Mouse (Mus musculus) intestine, embryonic 14.5 days (tissue): ENCODE data around the gene RPS10-NUDT3. TPM values are rescaled to one million over a fixed set of nuclear protein-coding genes. Genes with fewer than 3 reads are reported as not detected.

Source experiments
- ATAC-seq: fragments of 200-750 bp; cut with Nextera tagmentation; replicated peaks from 2 replicates; pipeline ENCODE4 v1.8.0; 2017; ENCODE audit warnings: low read depth, moderate number of reproducible peaks, moderate TSS enrichment, moderate library complexity; ENCODE audit not compliant: low FRiP score, low TSS enrichment
- DNase-seq: peaks from one replicate; pipeline ENCODE4 v3.0.0-alpha.2; 2018; ENCODE audit warnings: low spot score
- H3K27ac ChIP-seq: fragments of 300-500 bp; sonication (generic); 2 replicates; pipeline ENCODE4 v1.5.1; 2014; ENCODE audit warnings: low read depth, mild to moderate bottlenecking, control low read depth
- H3K27me3 ChIP-seq: fragments of 300-500 bp; sonication (generic); replicated peaks from 2 replicates; pipeline ENCODE4 v1.6.1; 2014; ENCODE audit warnings: low read length, control low read depth; ENCODE audit not compliant: control insufficient read depth, insufficient read depth
- H3K36me3 ChIP-seq: fragments of 300-500 bp; sonication (generic); 2 replicates; pipeline ENCODE4 v1.6.1; 2014; ENCODE audit warnings: low read length, control low read depth; ENCODE audit not compliant: control insufficient read depth, insufficient read depth
- H3K4me1 ChIP-seq: fragments of 300-500 bp; sonication (generic); replicated peaks from 2 replicates; pipeline ENCODE4 v1.6.1; 2014; ENCODE audit warnings: low read length, control low read depth, mixed read lengths; ENCODE audit not compliant: control insufficient read depth, insufficient read depth
- H3K4me2 ChIP-seq: fragments of 300-500 bp; sonication (generic); 2 replicates; pipeline ENCODE4 v1.6.1; 2014; ENCODE audit warnings: low read length
- H3K4me3 ChIP-seq: fragments of 300-500 bp; sonication (generic); 2 replicates; pipeline ENCODE4 v1.5.1; 2014; ENCODE audit warnings: low read depth, low read length, control low read depth, mixed read lengths
- H3K9ac ChIP-seq: fragments of 300-500 bp; sonication (generic); 2 replicates; pipeline ENCODE4 v1.6.1; 2014; ENCODE audit warnings: mild to moderate bottlenecking, low read length
- H3K9me3 ChIP-seq: fragments of 300-500 bp; sonication (generic); 2 replicates; pipeline ENCODE4 v1.6.1; 2016; ENCODE audit warnings: low read length, control low read depth; ENCODE audit not compliant: control insufficient read depth
- WGBS: fragments of 180-500 bp; shearing (Covaris S2); extraction: QIAGEN DNeasy Blood & Tissue Kit; methylation state at CpG from one replicate; pipeline ENCODE4 v1.1.7; 2014; 5-methylcytosine and 5-hydroxymethylcytosine counted together
- polyA plus RNA-seq: library from polyadenylated mRNA; unstranded; fragments of >200 nt; fragmentation: Nextera tagmentation; extraction: Ambion mirVana; gene quantifications from 2 replicates; pipeline ENCODE4 v1.2.1, GENCODE M21; 2014

The RPS10-NUDT3 gene
- polyA plus RNA-seq, 1 experiment from 2014 or later, result not detected

- H3K9me3 ChIP-seq, result no peaks in the 10 kb centered on the region
- H3K27me3 ChIP-seq, result no peaks in the 10 kb centered on the region
- H3K4me2 ChIP-seq, result no peak overlapping the region
- H3K27ac ChIP-seq, result no peak overlapping the region
- no peak for DNase-seq
- H3K4me1 ChIP-seq, result no peaks in the 10 kb centered on the region
- 93% methylated on average over 7 of the region's 7 CpGs for WGBS
- H3K9ac ChIP-seq, result no peak overlapping the region
- H3K36me3 ChIP-seq, result peaks cover 55% of the 10 kb centered on the region
- ATAC-seq, result no peak
- no peak overlapping the region for H3K4me3 ChIP-seq
Observed at GRCm38 (mm10) chr17:27592565-27592910, 42.5 kb downstream of the RPS10-NUDT3 start.

GRCm38 (mm10) chr17:27591826-27592564 lies 43.0 kb downstream of the RPS10-NUDT3 start:
- peaks cover 58% of the 10 kb centered on the region for H3K36me3 ChIP-seq
- WGBS, result 88% methylated on average over 12 of the region's 12 CpGs
- H3K9ac ChIP-seq, result no peak overlapping the region
- no peaks in the 10 kb centered on the region for H3K27me3 ChIP-seq
- H3K4me3 ChIP-seq, result no peak overlapping the region
- no peaks in the 10 kb centered on the region for H3K9me3 ChIP-seq
- H3K4me1 ChIP-seq, result no peaks in the 10 kb centered on the region
- H3K4me2 ChIP-seq, result no peak overlapping the region
- no peak for ATAC-seq
- H3K27ac ChIP-seq, result no peak overlapping the region
- DNase-seq, result no peak

- peaks cover 44% of the 10 kb centered on the region for H3K36me3 ChIP-seq
- H3K4me3 ChIP-seq, result no peak overlapping the region
- H3K9me3 ChIP-seq, result no peaks in the 10 kb centered on the region
- H3K9ac ChIP-seq, result no peak overlapping the region
- no peak overlapping the region for H3K27ac ChIP-seq
- WGBS, result 86% methylated on average over 8 of the region's 8 CpGs
- H3K4me2 ChIP-seq, result no peak overlapping the region
- no peaks in the 10 kb centered on the region for H3K27me3 ChIP-seq
- ATAC-seq (no peak), DNase-seq (no peak)
- H3K4me1 ChIP-seq, result no peaks in the 10 kb centered on the region
Observed at GRCm38 (mm10) chr17:27588231-27588630, 46.8 kb downstream of the RPS10-NUDT3 start.

- 82% methylated on average over 12 of the region's 12 CpGs for WGBS
Observed at GRCm38 (mm10) chr17:27587252-27587651, 47.8 kb downstream of the RPS10-NUDT3 start.

GRCm38 (mm10) chr17:27586661-27587060 lies 48.4 kb downstream of the RPS10-NUDT3 start:
- no peak for ATAC-seq
- 63% methylated on average over 9 of the region's 9 CpGs for WGBS

More at GRCm38 (mm10) chr17:27587252-27587651, 47.8 kb downstream of the RPS10-NUDT3 start:
- H3K27ac ChIP-seq, result no peak overlapping the region
- ATAC-seq (no peak), DNase-seq (no peak)
- no peak overlapping the region for H3K9ac ChIP-seq
- no peak overlapping the region for H3K4me2 ChIP-seq
- no peak overlapping the region for H3K4me3 ChIP-seq
- H3K27me3 ChIP-seq, result no peaks in the 10 kb centered on the region
- no peaks in the 10 kb centered on the region for H3K4me1 ChIP-seq
- peaks cover 46% of the 10 kb centered on the region for H3K36me3 ChIP-seq
- H3K9me3 ChIP-seq, result no peaks in the 10 kb centered on the region

GRCm38 (mm10) chr17:27583185-27583894 lies 51.7 kb downstream of the RPS10-NUDT3 start:
- no peak overlapping the region for H3K4me2 ChIP-seq
- DNase-seq (no peak), ATAC-seq (no peak)
- 89% methylated on average over 13 of the region's 13 CpGs for WGBS
- no peak overlapping the region for H3K27ac ChIP-seq
- no peak overlapping the region for H3K9ac ChIP-seq
- H3K27me3 ChIP-seq, result no peaks in the 10 kb centered on the region
- no peaks in the 10 kb centered on the region for H3K4me1 ChIP-seq
- H3K4me3 ChIP-seq, result no peak overlapping the region
- H3K36me3 ChIP-seq, result peaks cover 73% of the 10 kb centered on the region
- no peaks in the 10 kb centered on the region for H3K9me3 ChIP-seq

More at GRCm38 (mm10) chr17:27586661-27587060, 48.4 kb downstream of the RPS10-NUDT3 start:
- H3K9ac ChIP-seq, result no peak overlapping the region
- H3K4me1 ChIP-seq, result no peaks in the 10 kb centered on the region
- DNase-seq, result no peak
- H3K27ac ChIP-seq, result no peak overlapping the region
- H3K4me3 ChIP-seq, result no peak overlapping the region
- H3K27me3 ChIP-seq, result no peaks in the 10 kb centered on the region
- peaks cover 50% of the 10 kb centered on the region for H3K36me3 ChIP-seq
- H3K4me2 ChIP-seq, result no peak overlapping the region
- no peaks in the 10 kb centered on the region for H3K9me3 ChIP-seq

GRCm38 (mm10) chr17:27580392-27581068 lies 54.5 kb downstream of the RPS10-NUDT3 start:
- Histone ChIP-seq H3K36me3 (peaks cover 77% of the 10 kb centered on the region), H3K9ac (no peak overlapping the region), H3K27ac (no peak overlapping the region), H3K9me3 (no peaks in the 10 kb centered on the region), H3K4me1 (no peaks in the 10 kb centered on the region), H3K27me3 (no peaks in the 10 kb centered on the region), H3K4me3 (no peak overlapping the region), H3K4me2 (no peak overlapping the region)
- WGBS, result 84% methylated on average over 20 of the region's 20 CpGs
- ATAC-seq, result no peak
- no peak for DNase-seq

GRCm38 (mm10) chr17:27579816-27580215 lies 55.2 kb downstream of the RPS10-NUDT3 start:
- Histone ChIP-seq H3K36me3 (peaks cover 76% of the 10 kb centered on the region), H3K27me3 (no peaks in the 10 kb centered on the region), H3K9ac (no peak overlapping the region), H3K4me2 (no peak overlapping the region), H3K27ac (no peak overlapping the region), H3K4me3 (no peak overlapping the region), H3K9me3 (no peaks in the 10 kb centered on the region), H3K4me1 (no peaks in the 10 kb centered on the region)
- DNase-seq (no peak), ATAC-seq (no peak)
- 94% methylated on average over 8 of the region's 8 CpGs for WGBS
